Mouse (Mus musculus): ENCODE results near the gene Klhdc1.

DNA sequence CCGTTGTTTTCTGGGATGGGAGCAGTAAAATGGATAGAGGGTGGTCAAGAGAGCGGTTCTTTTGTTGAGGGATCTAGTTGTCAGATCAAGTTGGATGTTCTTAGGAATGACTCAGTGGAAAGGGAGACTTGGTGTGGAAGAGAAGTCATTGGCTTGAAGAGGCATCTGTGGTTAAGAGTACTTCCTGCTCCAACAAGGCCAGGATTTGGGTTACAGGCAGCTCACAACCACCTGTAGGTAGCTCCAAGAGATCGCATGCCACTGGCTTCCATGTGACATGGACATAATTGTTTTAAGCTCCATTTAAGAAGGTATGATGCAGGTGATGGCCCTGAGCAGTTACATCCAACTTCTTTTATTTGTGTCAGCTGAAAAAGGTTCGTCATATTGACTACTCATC lies 8.8 kb downstream of the Klhdc1 start:
- no peak for TF ChIP-seq CTCF (IDR thresholded peaks at IDR 0.05)
- no peak for TF ChIP-seq EP300 (IDR thresholded peaks at IDR 0.05)

Measured in lung, postnatal 0 days (tissue).